Comparison of ENCODE assay signal across 8 mouse cellular contexts in the genomic region with DNA sequence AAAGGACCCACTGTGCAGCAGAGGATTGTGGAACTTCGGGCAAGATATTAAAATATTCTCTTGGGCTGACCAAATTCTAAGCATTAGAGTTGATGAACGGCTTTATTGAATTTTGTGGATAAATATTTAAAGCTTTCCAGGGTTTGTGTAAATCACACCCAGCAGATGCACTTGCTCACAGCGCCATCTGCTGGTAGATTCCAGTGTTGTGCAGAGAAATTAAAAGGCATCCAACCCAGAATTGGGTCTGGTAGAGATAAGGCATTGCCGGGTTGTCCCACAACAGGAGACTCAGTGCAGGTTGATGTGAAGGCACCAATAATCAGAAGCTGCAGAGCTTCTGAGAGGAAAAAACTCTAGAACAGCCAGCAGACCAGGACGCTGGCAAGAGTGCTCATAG.
DNase-seq lines count a peak whose midpoint lies in the region; TF ChIP-seq lines count a peak whose summit lies in the region.

No protein-coding gene starts in this region.

- no peak overlapping the region for H3K4me3 ChIP-seq in heart, adult 2 months
- no peak overlapping the region for H3K4me3 ChIP-seq in bone marrow, adult 2 months (replicated peaks; ENCODE audit: control insufficient read depth, low read depth, low read length)

- TF ChIP-seq EP300 in heart, adult 2 months (IDR thresholded peaks at IDR 0.05; ENCODE audit: insufficient read depth, low read depth, low read length): no peak

- H3K9ac ChIP-seq in heart, adult 2 months (ENCODE audit: low read depth, low read length): no peak overlapping the region

- no peaks in the 10 kb centered on the region for H3K4me1 ChIP-seq in heart, adult 2 months (ENCODE audit: control insufficient read depth, insufficient read depth, low read length)
- no peaks in the 10 kb centered on the region for H3K4me1 ChIP-seq in bone marrow, adult 2 months (ENCODE audit: control insufficient read depth, insufficient read depth, low read length)

- peak; percentile 87 for TF ChIP-seq CTCF in heart, adult 2 months (IDR thresholded peaks at IDR 0.05)
- 0 out of 2 replicates have a peak, but pooled peaks have one; percentile 10 for TF ChIP-seq CTCF in bone marrow, adult 2 months (IDR thresholded peaks at IDR 0.05; ENCODE audit: control insufficient read depth, insufficient read depth, low read length)

- no peaks in the 10 kb centered on the region for H3K27me3 ChIP-seq in heart, adult 2 months (ENCODE audit: control insufficient read depth, insufficient read depth, low read length)

- H3K79me2 ChIP-seq in heart, adult 2 months (replicated peaks; ENCODE audit: control insufficient read depth, insufficient read depth, low read length): no peaks in the 10 kb centered on the region

- peak; percentile 11 to 29 for DNase-seq in heart, adult 2 months
- no peak for DNase-seq in heart, postnatal 25 days (ENCODE audit: low spot score)
- peak; percentile 12 for DNase-seq in fibroblast of lung, adult 2 months (ENCODE audit: low read depth)
- DNase-seq in induced T-regulatory cell, adult 2 months (ENCODE audit: low read depth): peak; percentile 37
- peak; percentile 71 to 73 for DNase-seq in left cerebral cortex, postnatal 25 days (ENCODE audit: low spot score in 2 of 2)
- DNase-seq in naive thymus-derived CD4-positive, alpha-beta T cell, adult 2 months (ENCODE audit: low read depth): peak; percentile 23
- peak; percentile 9 for DNase-seq in thymus, postnatal 14 days

- no peak overlapping the region for H3K27ac ChIP-seq in heart, adult 2 months
- H3K27ac ChIP-seq in bone marrow, adult 2 months (ENCODE audit: control insufficient read depth, insufficient read depth, low read depth, low read length, poor library complexity): no peak overlapping the region

- H3K36me3 ChIP-seq in heart, adult 2 months (ENCODE audit: control insufficient read depth, insufficient read depth, low read length): no peaks in the 10 kb centered on the region

- no peak for TF ChIP-seq POLR2A in heart, adult 2 months (IDR thresholded peaks at IDR 0.05; ENCODE audit: insufficient read depth, low read depth, low read length)
- TF ChIP-seq POLR2A in bone marrow, adult 2 months (IDR thresholded peaks at IDR 0.05; ENCODE audit: borderline replicate concordance, control insufficient read depth, low read depth, low read length): no peak

- 19% methylated on average over 5 of the region's 5 CpGs for WGBS in heart, adult 2 months
- WGBS in bone marrow, adult 2 months: 16% methylated on average over 5 of the region's 5 CpGs

- intact Hi-C loops in heart, adult 2 months (cut with DNase I): loop anchor here (1.0 to 5.0 kb wide), 2 partner anchors 84 to 707 kb away; no protein-coding TSS in a partner anchor
- intact Hi-C loops in heart, postnatal 25 days (cut with DNase I): loop anchor here (1.0 to 5.0 kb wide), 3 partner anchors 84 to 858 kb away; no protein-coding TSS in a partner anchor
- intact Hi-C loops in left cerebral cortex, postnatal 25 days (cut with DNase I): loop anchor here (1.0 kb wide), 2 partner anchors 707 to 858 kb away; no protein-coding TSS in a partner anchor
